Mouse (Mus musculus) gastrocnemius, postnatal 10 days (tissue): ENCODE data around the gene Nfix. TPM values are rescaled to one million over a fixed set of nuclear protein-coding genes. Genes with fewer than 3 reads are reported as not detected.

ENCODE experiments used
- DNase-seq: peaks from one replicate; pipeline ENCODE4 v3.0.0; 2021; ENCODE audit warnings: mixed read lengths
- total RNA-seq, 2 experiments: library from RNA; stranded (reverse); gene quantifications; 2 replicates each; pipeline ENCODE4 v1.2.3; 2021

The Nfix gene
- total RNA-seq, 2 experiments from 2014 or later: 598 to 734 TPM

DNA sequence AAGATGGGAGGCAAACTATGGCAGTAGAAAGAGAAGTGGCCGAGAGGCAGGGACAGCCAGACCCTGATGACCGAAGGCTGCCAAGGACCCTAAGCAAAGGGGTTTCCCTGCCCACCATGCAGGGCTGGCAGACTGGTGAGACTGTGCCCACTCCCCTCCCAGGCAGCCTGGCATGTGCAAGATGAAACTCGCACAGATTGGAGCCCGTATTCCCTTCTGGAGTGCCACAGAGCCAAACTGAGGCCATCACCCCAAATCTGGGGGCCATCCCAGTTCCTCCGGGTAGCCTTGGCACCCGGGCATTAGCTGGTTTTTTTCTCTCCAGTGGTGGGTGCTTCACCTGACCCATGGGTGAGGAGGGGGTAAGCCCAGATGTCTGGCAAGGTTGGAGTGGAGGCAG is 2.2 kb downstream of the Nfix start:
- DNase-seq: peak; percentile 13

DNA sequence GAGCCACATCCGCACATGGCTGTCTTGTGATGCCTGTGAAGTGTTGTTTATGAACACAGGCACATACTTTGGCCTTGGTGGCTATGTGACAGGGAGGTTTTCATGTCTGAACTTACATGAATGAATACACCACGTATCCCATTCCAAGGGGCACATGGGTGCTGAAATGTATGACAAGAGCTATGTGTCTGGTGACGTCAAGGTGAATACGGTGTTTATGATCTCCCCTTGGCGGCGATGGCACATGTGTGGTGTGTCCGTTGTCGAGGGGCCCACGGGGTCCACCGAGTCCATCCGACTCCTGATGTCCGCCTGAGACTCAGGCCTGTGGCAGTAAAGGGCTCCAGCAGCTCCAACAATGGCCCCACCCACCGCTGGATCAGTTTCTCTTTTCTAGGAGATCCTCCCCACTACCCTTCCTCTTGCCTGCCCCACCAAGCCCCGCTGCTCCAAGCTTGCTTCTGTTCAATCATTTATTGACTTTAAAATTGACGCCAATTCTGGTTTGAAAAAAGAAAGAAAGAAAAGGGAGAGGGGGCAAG is 2.8 kb downstream of the Nfix start:
- peak; percentile 42 for DNase-seq

- DNase-seq: peak; percentile 47
Measured at GRCm38 (mm10) chr8:84794486-84794885, 5.7 kb downstream of the Nfix start.

GRCm38 (mm10) chr8:84793791-84794485 is 6.2 kb downstream of the Nfix start:
- peak; percentile 60 for DNase-seq

- DNase-seq: no peak
Measured at GRCm38 (mm10) chr8:84793134-84793533, 7.0 kb downstream of the Nfix start.

DNA sequence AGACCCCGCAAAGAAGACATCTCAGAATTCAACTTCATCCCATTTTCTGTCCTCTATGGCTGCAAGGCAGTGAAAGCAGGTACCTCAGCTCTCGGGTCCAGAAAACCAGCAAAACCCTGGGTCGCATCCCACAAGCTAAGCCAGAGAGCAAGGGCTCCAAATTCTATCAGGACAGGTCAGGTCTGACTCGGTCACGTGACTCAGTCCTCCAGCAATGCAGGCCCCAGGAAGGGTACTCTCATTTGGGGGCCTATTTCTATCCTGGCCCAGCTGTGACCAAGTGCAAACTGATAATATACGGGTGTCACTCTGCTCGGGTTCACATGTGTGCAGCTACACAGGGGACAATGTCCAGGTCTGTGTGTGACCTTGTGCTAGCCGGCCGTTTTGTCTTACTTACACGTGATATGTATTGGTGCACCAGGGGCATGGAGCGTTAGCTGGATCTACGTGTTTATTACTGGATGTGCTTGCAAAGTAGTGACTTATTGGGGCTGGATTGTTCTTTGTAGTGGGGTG is 7.7 kb downstream of the Nfix start:
- no peak for DNase-seq

DNA sequence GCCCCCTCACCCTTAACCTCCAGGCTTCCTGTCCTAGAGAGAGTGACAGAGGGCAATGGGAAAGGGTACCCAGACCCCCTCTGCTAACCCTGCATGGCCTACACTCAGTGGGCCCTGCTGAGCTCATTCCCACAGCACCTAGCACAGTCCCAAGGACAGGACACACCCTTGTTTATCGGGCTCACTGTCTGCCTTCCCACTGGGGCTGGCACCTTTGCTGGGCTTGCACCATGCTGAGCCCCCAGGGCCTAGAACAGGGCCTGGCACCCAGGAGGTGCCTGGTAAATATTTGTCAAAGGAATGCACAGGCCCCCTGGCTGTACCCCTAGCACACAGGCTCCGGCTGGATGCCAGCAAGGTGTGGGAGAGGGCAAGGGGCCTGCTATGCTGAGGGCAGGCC is 9.6 kb downstream of the Nfix start:
- no peak for DNase-seq

GRCm38 (mm10) chr8:84789855-84790486 is 10.2 kb downstream of the Nfix start:
- peak; percentile 81 for DNase-seq

DNA sequence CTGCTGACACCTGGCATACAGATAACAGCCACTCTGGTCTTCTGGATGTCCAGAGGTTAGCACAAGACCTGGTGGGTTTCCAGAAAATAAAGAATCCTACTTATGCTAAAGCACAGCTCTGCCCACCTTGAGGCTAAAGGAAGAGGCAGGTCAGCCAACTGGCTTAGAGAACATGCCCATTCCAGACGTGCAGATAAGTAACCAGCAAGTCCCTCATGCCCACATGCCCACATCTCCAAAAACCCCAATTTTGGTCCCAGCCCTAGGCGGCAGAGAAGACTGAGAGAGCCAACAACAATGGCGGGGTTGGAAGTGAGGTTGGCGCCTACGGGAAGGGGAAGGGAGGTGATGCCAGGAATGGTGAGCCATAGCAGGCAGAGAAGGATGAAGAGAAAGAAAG is 10.8 kb downstream of the Nfix start:
- no peak for DNase-seq

- DNase-seq: peak; percentile 88
Measured at GRCm38 (mm10) chr8:84788896-84789295, 11.2 kb downstream of the Nfix start.

DNA sequence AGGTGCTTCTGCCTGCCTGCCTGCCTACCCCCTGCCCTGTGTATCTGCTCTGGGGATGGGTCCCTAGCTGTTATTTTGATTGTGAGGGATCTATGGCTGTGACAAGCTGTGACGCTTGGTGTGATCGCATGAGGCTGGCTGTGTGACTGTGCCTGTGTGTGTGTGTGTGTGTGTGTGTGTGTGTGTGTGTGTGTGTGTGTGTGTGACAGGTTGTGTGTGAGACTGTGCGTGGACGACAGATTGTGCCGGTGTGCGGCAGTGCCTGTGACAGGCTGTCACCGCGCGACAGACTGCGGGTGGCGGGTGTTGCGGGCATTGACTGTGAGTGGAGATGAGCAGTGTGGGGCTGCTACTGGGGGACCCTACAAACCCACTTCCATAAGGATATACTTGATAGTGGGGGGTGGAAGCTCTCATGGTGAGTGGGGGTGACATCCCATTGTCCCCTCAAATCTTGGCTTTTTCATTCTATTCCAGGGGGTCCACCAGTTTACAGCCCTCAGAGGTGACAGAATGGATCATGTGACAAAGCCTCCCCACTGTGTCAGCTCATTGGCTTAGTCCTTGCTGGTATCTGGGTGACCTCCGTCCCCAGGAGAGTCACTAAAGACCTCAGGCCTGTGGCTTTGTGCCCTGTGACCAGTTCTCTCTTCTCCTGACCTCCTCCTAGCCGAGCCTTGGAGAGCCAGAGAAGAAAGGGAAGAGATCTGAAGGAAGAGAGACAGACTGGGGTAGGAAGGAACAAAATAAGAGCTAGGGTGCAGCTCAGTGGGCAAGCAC is 12.4 kb downstream of the Nfix start:
- no peak for DNase-seq

- DNase-seq: no peak
Measured at GRCm38 (mm10) chr8:84786801-84787467, 13.2 kb downstream of the Nfix start.

- peak; percentile 74 for DNase-seq
Measured at GRCm38 (mm10) chr8:84785756-84786677, 14.1 kb downstream of the Nfix start.

DNA sequence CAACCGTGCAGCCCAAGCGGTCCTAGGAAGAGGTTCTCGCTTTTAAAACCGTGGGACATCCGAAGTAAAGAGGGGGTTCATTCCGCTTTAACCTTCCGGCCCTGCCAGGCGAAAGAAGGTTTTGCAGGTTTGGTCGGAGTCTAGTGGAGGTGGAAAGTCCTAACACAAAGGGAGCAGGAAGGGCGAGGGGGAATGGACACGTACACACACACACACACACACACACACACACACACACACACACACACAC is 14.7 kb downstream of the Nfix start:
- no peak for DNase-seq

GRCm38 (mm10) chr8:84784681-84785505 is 15.3 kb downstream of the Nfix start:
- DNase-seq: no peak

DNA sequence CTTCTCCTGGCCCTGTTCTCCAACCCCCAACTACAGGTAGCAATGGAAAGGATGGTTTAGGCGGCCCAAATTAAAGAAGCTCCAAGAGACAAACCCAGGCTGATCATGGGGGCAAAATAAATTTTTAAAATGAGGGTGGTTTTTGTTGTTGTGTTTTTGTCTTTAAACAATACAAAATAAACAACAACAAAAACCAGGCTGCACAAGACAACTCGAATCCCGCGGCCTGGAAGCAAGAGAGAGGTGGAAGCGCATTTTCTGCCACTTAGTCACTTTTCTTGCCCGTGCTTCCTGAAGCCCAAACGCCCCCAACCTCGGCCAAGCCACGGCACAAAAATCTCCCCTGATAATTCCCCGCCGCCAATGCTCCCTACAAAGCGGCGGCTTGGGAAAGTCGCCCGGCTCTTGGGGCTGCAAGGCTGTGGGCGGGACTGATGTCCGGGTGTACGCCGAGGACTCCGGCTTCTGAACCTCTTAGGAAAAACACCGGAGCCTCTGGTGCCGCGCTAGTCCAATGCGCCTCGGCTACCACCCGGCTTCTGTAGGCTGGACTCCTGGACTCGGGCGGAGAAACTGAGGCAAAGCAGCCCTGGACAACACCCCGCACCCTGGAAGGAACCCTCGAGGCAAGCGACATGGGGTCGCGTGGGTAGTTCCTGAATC is 16.1 kb downstream of the Nfix start:
- DNase-seq: peak; percentile 63

- DNase-seq: no peak
Measured at GRCm38 (mm10) chr8:84783198-84783918, 16.8 kb downstream of the Nfix start.

- DNase-seq: peak; percentile 55
Measured at GRCm38 (mm10) chr8:84782680-84783079, 17.5 kb downstream of the Nfix start.
